Mouse (Mus musculus): ENCODE results near the gene Krtap24-1. TPM values are rescaled to one million over a fixed set of nuclear protein-coding genes. Genes with fewer than 3 reads are reported as not detected.

Krtap24-1 gene
- total RNA-seq, 2 experiments from 2014 or later: not detected

DNA sequence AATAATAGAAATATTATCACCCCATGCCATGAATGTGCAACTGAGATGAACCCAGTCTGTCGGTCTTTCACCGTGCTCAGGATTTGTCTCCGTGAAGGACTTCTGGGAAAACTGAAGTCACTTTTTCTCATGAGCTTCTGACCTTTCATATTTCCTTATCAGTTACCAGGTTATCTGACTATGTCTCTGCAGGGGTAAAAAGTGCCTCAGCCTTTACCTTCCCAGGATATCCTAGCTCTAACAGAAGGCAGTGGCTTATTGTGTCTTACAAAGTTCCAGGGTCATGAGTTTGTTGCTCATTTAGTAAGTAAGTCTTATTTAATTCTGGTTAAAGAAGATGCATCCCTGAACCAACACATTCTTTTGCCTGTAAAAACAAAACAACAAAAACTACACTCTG is 42.3 kb downstream of the Krtap24-1 start:
- intact Hi-C loops (cut with DNase I): no loop called here
- DNase-seq: no peak

- intact Hi-C loops (cut with DNase I): no loop called here
- DNase-seq: no peak
Observed at GRCm38 (mm10) chr16:88569096-88569495, 43.0 kb downstream of the Krtap24-1 start.

- DNase-seq: no peak
- intact Hi-C loops (cut with DNase I): no loop called here
Observed at GRCm38 (mm10) chr16:88563045-88563913, 48.8 kb downstream of the Krtap24-1 start, which contains the start of gene Cldn8. Gene Cldn8 (minus strand): TSS chr16:88563183.

GRCm38 (mm10) chr16:88561617-88562164 is 50.4 kb downstream of the Krtap24-1 start:
- intact Hi-C loops (cut with DNase I): no loop called here
- no peak for DNase-seq

Other genes with a start within 250 kb of the Krtap24-1 start
- gene Cldn17, start 105.3 kb downstream of the Krtap24-1 start, total RNA-seq (2021): not detected
- gene Cldn8, start 49.1 kb downstream of the Krtap24-1 start, total RNA-seq (2021): under 1 TPM in 1 of 2 experiments, not detected in 1; 0.28 TPM
- gene 2310079G19Rik, start 15.4 kb upstream of the Krtap24-1 start, total RNA-seq (2021): not detected
- not detected for gene Krtap26-1, start 35.5 kb upstream of the Krtap24-1 start, total RNA-seq (2021)
- not detected for gene Krtap27-1, start 59.4 kb upstream of the Krtap24-1 start, total RNA-seq (2021)
- gene 2310061N02Rik, start 95.7 kb upstream of the Krtap24-1 start, total RNA-seq (2021): not detected
- not detected for gene Krtap13-1, start 116.6 kb upstream of the Krtap24-1 start, total RNA-seq (2021)
- gene Krtap13, start 139.4 kb upstream of the Krtap24-1 start, total RNA-seq (2021): not detected
- not detected for gene 2310034C09Rik, start 146.6 kb upstream of the Krtap24-1 start, total RNA-seq (2021)
- not detected for gene 2310057N15Rik, start 161.9 kb upstream of the Krtap24-1 start, total RNA-seq (2021)
- not detected for gene Gm5965, start 165.6 kb upstream of the Krtap24-1 start, total RNA-seq (2021)
- not detected for gene Gm20741, start 199.9 kb upstream of the Krtap24-1 start, total RNA-seq (2021)
- gene Krtap15, start 207.9 kb upstream of the Krtap24-1 start, total RNA-seq (2021): not detected
- gene Krtap14, start 213.9 kb upstream of the Krtap24-1 start, total RNA-seq (2021): not detected

All from left cerebral cortex, postnatal 4 days (tissue).